Mouse (Mus musculus): ENCODE measurements around the gene Acap3.

The Acap3 gene

GRCm38 (mm10) chr4:155908751-155909150 lies 17.1 kb downstream of the Acap3 start:
- intact Hi-C loops (cut with DNase I) = no loop called here

DNA sequence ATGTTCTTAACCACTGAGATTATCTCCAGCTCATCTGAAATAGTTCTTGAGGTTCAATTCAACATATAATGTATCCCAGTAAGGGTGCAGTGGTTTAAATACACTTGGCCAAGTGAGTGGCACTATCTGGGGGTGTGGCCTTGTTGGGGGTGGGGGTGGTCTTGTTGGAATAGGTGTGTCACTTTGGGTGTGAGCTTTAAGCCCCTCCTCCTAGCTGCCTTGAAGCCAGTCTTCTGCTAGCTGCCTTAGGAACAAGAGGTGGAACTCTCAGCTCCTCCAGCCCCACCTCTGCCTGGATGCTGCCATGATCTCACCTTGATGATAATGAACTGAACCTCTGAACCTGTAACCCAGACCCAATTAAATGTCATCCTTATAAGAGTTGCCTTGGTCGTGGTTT lies 40.4 kb downstream of the Acap3 start:
- intact Hi-C loops (cut with DNase I) = no loop called here

DNA sequence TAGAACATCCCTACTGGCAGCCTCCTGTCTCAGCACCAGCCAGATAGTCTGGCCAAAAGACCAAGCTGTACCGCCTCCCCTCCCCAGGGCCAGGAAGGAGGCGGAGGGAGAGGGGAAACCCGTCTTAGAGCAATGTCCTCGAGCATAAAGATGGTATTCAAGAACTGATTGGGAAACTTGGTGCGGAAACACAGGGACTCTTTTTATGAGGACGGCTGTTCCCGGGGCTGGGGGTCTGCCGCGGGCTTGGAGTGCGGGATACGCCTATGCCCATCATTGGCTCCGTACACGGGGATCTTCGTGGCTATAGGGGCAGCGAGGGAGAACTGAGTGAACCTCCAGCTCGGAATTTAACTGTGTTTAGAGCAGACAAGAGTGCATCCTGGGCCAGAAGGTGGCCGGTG lies 51.4 kb downstream of the Acap3 start:
- intact Hi-C loops (cut with DNase I) = loop anchor here (2.0 kb wide), 1 partner anchor 48 kb away; no protein-coding TSS in a partner anchor

- intact Hi-C loops (cut with DNase I) = loop anchor here (2.0 kb wide), 1 partner anchor 49 kb away; no protein-coding TSS in a partner anchor
Observed at GRCm38 (mm10) chr4:155943534-155944249, 52.1 kb downstream of the Acap3 start, which contains the start of gene Ube2j2. Gene Ube2j2 (plus strand): TSS chr4:155943831.

DNA sequence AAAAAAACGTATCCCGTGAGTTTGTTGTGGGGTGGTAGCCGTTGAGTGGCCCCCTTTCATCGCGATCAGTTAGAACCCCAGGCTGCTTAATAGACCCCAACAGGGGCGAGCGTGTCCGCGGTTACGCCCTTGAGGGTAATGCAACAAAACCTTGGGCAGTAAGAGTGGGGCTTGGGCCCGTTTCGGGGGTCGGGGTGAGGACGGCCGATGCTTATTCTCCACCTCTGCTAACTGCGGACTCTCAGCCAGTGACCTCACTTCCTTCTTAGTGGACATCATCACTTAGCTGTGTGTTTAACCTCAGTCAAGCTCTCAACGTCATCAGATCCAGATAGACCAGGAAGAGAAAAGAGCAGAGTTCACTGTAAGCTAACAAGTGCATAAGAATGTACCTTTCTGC lies 52.6 kb downstream of the Acap3 start:
- intact Hi-C loops (cut with DNase I) = no loop called here

GRCm38 (mm10) chr4:155947094-155947493 lies 55.5 kb downstream of the Acap3 start:
- intact Hi-C loops (cut with DNase I) = no loop called here

DNA sequence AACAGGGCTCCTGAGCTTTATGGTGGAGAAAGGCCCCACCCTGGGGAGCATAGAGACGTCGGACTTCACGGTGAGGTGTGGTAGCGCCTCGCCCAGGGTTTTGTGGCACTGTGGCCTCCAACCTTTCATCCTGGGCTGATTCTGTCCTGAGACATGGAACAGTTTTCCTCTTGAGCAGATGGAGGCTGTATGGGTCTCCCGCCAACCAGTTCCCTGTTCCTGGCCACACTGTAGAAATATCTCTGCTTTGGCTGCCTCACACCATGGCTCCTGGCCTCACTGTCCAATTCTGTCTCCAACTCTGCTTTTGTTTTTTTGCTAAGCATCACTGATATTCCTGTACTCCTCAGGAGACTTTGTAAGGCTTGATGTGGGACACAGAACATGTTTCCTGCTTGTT lies 63.9 kb downstream of the Acap3 start:
- intact Hi-C loops (cut with DNase I) = loop anchor here (5.0 kb wide), 1 partner anchor 37 kb away; the partner anchor contains the start of genes B3galt6 and Sdf4

Small RNAs within 50 kb of the gene (microRNA-seq; reads per million reads assigned to microRNA genes)
- gene Gm22991 = 0 reads per million in 2 experiments
